Mouse (Mus musculus): ENCODE measurements around the gene Rint1.
"Not testable (repeated sequence)": the region's sequence is repeated elsewhere in the genome, so short reads cannot be mapped to it uniquely, and the experiment has no call there.

GRCm38 (mm10) chr5:23851160-23851555, 63.6 kb downstream of the Rint1 start:
- not testable (repeated sequence) for TF ChIP-seq CTCF (IDR thresholded peaks at IDR 0.05; ENCODE audit: borderline replicate concordance, insufficient read depth, low read depth, low read length); POLR2A (IDR thresholded peaks at IDR 0.05; ENCODE audit: borderline replicate concordance, insufficient read depth, low read length)

Data from cerebellum, adult 2 months (tissue).